Mouse (Mus musculus) liver, embryonic 16.5 days (tissue): Measurements from ENCODE around the gene Fndc8. TPM values are rescaled to one million over a fixed set of nuclear protein-coding genes. Genes with fewer than 3 reads are reported as not detected.

Source experiments
- ATAC-seq: fragments of 200-750 bp; cut with Nextera tagmentation; 2 replicates; pipeline ENCODE4 v1.8.0; 2017; ENCODE audit warnings: low read depth, mild to moderate bottlenecking, moderate number of reproducible peaks, moderate library complexity
- H3K27ac ChIP-seq: fragments of 300-500 bp; sonication (generic); 2 replicates; pipeline ENCODE4 v1.5.1; 2014; ENCODE audit warnings: mild to moderate bottlenecking, low read length
- H3K27me3 ChIP-seq: fragments of 300-500 bp; sonication (generic); 2 replicates; pipeline ENCODE4 v1.6.1; 2014; ENCODE audit warnings: low read depth, low read length, mixed read lengths; ENCODE audit not compliant: control insufficient read depth, insufficient read depth
- H3K36me3 ChIP-seq: fragments of 300-500 bp; sonication (generic); 2 replicates; pipeline ENCODE4 v1.6.1; 2014; ENCODE audit warnings: mild to moderate bottlenecking; ENCODE audit not compliant: control insufficient read depth, insufficient read depth
- H3K4me1 ChIP-seq: fragments of 300-500 bp; sonication (generic); 2 replicates; pipeline ENCODE4 v1.6.1; 2014; ENCODE audit warnings: low read depth, low read length, mixed read lengths; ENCODE audit not compliant: control insufficient read depth
- H3K4me2 ChIP-seq: fragments of 300-500 bp; sonication (generic); 2 replicates; pipeline ENCODE4 v1.6.1; 2014; ENCODE audit warnings: low read depth, low read length, mixed read lengths
- H3K4me3 ChIP-seq: fragments of 300-500 bp; sonication (generic); 2 replicates; pipeline ENCODE4 v1.5.1; 2014; ENCODE audit warnings: low read depth, mild to moderate bottlenecking, low read length
- H3K9ac ChIP-seq: fragments of 300-500 bp; sonication (generic); 2 replicates; pipeline ENCODE4 v1.6.1; 2014; ENCODE audit warnings: low read depth, low read length
- H3K9me3 ChIP-seq: fragments of 300-500 bp; sonication (generic); replicated peaks from 2 replicates; pipeline ENCODE4 v1.6.1; 2016; ENCODE audit warnings: low read length; ENCODE audit not compliant: control insufficient read depth
- WGBS: fragments of 180-500 bp; shearing (Covaris S2); extraction: QIAGEN DNeasy Blood & Tissue Kit; methylation state at CpG from one replicate; pipeline ENCODE4 v1.1.7; 2014; ENCODE audit not compliant: insufficient replicate concordance; 5-methylcytosine and 5-hydroxymethylcytosine counted together
- polyA plus RNA-seq: library from polyadenylated mRNA; unstranded; fragments of >200 nt; fragmentation: Nextera tagmentation; extraction: Ambion mirVana; gene quantifications from 2 replicates; pipeline ENCODE4 v1.2.1, GENCODE M21; 2015

Fndc8 gene
- polyA plus RNA-seq, result 0.09 and 0.12 TPM in 2 replicates

DNA sequence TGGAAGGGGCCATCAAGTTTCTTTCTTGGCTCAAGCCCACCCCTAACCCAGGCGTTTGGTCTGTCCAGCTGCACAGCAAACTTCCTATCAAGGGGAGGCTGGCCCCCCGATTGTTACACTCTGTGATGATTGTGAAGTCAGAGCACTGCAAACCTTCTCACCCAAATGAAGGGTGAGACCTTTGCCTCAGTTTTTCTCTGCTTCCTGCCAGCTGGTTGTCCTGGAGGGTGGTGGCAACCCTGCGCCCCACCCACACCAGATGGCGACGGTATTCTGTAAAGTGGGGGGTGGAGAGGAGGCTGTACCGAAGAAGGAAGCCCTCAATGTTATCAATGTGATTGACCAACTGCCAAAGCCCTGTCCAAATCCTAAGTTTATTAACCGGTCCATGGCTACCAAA is at the start of gene Fndc8:
TSS of gene Fndc8 (plus strand) at position 189 of the 400 bp plus-strand sequence.
- no peak within 1 kb of the TSS for H3K27ac ChIP-seq
- H3K4me3 ChIP-seq, result no peak within 1 kb of the TSS
- ATAC-seq, result no peak
- WGBS, result 35% methylated on average over 7 of the region's 7 CpGs
- H3K9ac ChIP-seq, result no peak within 1 kb of the TSS
- no peaks in the 10 kb centered on the region for H3K27me3 ChIP-seq
- H3K4me1 ChIP-seq, result peaks cover 19% of the 10 kb centered on the region
- no peaks in the 10 kb centered on the region for H3K9me3 ChIP-seq
- H3K4me2 ChIP-seq, result no peak within 1 kb of the TSS
- H3K36me3 ChIP-seq, result no peaks in the 10 kb centered on the region

DNA sequence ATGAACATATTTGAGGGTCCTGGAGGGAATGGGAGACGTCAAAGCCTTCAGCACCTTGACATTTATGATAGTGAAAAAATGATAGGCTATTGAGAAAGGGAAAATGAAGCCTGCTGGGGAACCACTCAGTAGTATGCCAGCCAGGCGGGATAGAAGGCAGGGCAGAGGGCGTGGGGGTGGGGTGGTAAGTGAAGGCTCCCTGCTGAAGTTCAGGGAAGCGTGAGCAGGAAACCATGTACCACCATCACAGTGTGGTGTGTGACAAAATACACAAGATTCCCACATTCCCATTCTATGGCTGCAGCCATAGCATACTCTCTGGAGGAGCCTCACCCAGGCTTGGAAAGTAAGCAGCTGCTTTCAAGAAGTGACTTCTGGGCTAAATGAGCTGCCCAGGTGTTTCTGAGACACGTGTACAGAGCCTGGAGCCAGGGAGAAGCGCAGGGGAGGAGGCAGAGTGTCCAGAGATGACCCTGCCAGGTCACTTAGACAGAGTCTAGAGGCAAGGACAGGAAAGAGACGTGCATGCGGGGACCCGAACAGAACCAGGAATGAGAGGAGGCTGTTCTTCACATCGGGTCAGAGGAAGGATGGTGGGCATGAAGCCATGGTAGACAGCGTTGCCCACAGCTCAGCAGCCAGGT is 47.0 kb upstream of the Fndc8 start:
- H3K4me1 ChIP-seq, result peaks cover 67% of the 10 kb centered on the region

DNA sequence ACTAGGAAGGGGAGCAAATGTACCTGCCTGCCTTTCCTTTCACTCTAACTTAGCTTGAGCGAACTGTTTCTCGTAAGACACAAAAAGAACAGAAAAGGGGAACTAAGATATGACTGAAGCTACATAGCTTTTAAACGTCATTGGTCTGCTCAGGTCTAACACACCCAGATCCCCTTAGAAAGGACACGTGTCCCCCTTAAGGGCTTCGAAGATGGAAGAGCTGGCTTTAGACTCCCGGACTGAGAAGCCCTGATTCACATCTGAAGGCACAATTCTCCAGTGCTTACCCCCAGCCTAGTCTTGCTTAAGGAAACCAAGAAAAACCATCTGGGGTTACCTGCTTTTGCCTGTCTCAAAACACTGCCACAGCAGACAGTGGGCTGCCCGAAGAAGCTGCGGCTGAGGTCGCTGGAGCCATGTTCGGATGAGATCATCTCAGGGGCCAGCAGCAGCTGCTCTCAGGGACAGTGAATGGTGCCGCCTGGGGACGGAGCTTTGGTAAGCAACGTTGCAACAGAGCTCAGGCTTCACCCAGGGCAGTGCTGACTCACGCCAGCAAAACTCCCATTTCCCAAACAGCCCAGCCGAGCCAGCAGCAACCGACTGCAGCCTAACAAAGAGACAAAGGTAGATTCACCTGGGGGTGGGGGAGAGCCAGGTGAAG is 46.4 kb upstream of the Fndc8 start:
- peak overlapping the region; percentile 84 for H3K9ac ChIP-seq
- ATAC-seq, result peak; percentile 89
- peaks cover 67% of the 10 kb centered on the region for H3K4me1 ChIP-seq
- peaks cover 3% of the 10 kb centered on the region; the same call in 1 of the 2 replicates for H3K36me3 ChIP-seq
- 5% methylated on average over 16 of the region's 16 CpGs for WGBS
- peak overlapping the region; percentile 98 for H3K27ac ChIP-seq
- H3K4me3 ChIP-seq, result peak overlapping the region; percentile 67
- no peaks in the 10 kb centered on the region for H3K27me3 ChIP-seq
- H3K9me3 ChIP-seq, result no peaks in the 10 kb centered on the region
- peak overlapping the region; percentile 84 for H3K4me2 ChIP-seq

More for the DNA sequence above, 47.0 kb upstream of the Fndc8 start:
- Histone ChIP-seq H3K27me3 (no peaks in the 10 kb centered on the region), H3K4me3 (peak overlapping the region; percentile 67), H3K9me3 (no peaks in the 10 kb centered on the region), H3K9ac (peak overlapping the region; percentile 84), H3K4me2 (peak overlapping the region; percentile 84), H3K36me3 (peaks cover 5% of the 10 kb centered on the region; the same call in 1 of the 2 replicates), H3K27ac (peak overlapping the region; percentile 98)
- 36% methylated on average over 11 of the region's 11 CpGs for WGBS
- ATAC-seq, result no peak

DNA sequence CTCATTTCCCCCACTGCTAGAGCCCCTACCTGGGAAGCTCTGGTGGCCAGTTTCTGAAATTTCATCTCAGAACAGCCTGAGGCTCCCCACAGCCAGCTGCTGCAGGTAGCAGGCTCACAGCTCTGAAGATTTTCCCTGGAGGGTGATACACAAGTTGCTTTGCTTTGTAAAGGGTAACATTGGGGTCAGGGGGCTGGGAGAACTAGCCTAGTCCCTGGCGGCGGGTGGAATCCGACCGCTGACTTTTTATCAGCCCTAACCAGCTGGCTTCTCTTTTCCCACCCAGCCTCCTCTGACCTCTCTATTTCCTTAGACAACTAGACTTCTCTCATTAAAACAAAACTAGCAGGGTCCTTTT is 45.9 kb upstream of the Fndc8 start:
- ATAC-seq, result peak; percentile 83
- peaks cover 68% of the 10 kb centered on the region for H3K4me1 ChIP-seq
- H3K9me3 ChIP-seq, result no peaks in the 10 kb centered on the region
- peak overlapping the region; percentile 84 for H3K9ac ChIP-seq
- peak overlapping the region; percentile 98 for H3K27ac ChIP-seq
- H3K4me3 ChIP-seq, result peak overlapping the region; percentile 67
- H3K4me2 ChIP-seq, result peak overlapping the region; percentile 84
- H3K27me3 ChIP-seq, result no peaks in the 10 kb centered on the region
- H3K36me3 ChIP-seq, result no peaks in the 10 kb centered on the region
- WGBS, result 0% methylated on average over 4 of the region's 4 CpGs

DNA sequence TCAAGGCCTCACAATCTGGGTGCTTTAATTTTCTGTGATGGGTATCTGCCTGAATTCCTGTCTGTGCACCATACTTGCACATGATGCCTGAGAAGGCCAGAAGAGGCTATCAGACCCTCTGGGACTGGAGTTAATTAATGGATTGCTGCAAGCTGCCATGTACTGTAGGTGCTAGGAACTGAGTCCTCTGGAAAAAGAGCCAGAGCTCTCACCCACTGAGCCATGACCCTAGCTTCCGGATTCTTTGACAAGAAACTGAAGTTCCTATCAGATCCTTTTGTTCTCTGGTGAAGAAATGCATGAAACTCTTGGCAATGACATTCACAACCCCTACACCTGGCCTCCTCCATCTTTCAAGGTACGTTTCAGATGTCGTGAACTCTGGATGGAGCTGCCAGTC is 45.0 kb upstream of the Fndc8 start:
- no peaks in the 10 kb centered on the region for H3K27me3 ChIP-seq

DNA sequence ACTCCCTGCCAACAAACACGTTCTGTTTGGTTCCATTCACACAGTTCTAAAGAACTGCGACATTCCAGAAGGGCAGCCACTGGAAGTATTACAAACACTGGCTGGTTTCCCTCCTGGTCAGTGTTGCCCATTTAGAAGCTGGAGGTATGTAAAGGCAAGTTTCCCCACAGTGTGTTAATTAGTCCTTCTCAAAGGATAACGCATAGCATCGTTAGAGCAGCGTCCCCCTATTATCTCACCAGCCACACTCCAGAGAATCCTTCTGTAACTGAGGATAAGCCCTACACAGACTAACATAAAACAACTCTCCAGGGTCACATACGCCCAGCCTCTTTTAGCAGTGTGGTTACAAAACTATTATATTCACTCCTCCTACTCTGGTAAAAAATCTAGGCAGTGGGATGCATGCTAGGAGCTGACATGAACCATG is 44.3 kb upstream of the Fndc8 start:
- Histone ChIP-seq H3K9ac (peak overlapping the region; percentile 49), H3K9me3 (no peaks in the 10 kb centered on the region), H3K27me3 (no peaks in the 10 kb centered on the region), H3K36me3 (no peaks in the 10 kb centered on the region), H3K4me2 (peak overlapping the region; percentile 84), H3K4me1 (peaks cover 78% of the 10 kb centered on the region), H3K27ac (peak overlapping the region; percentile 98), H3K4me3 (peak overlapping the region; percentile 37)
- peak; percentile 80 for ATAC-seq
- WGBS, result 23% methylated on average over 6 of the region's 6 CpGs

More for the DNA sequence above, 45.0 kb upstream of the Fndc8 start:
- Histone ChIP-seq H3K4me1 (peaks cover 72% of the 10 kb centered on the region), H3K9ac (peak overlapping the region; percentile 49), H3K4me3 (peak overlapping the region; percentile 37; the same call in 1 of the 2 replicates), H3K27ac (peak overlapping the region; percentile 98), H3K9me3 (no peaks in the 10 kb centered on the region), H3K4me2 (peak overlapping the region; percentile 84), H3K36me3 (no peaks in the 10 kb centered on the region)
- ATAC-seq, result no peak
- WGBS, result 41% methylated on average over 3 of the region's 3 CpGs

DNA sequence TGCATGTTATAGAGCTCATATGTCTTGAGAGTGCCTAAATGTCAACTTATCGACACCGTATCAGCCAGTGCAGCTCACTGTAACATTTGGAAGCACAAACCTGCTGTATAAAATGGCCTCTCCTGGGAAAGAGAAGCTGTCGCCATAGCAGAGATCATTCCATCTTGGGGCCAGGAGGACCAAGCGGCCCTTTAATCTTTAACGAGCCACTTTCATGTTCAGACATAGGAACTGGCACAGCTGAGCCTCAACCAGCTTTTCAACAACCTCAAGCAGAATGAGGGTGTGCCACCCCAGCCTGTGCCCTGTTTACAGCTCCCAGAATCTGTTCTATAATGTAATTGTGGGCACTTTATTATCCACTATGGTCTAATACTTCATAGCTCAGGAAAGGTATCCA is 41.7 kb upstream of the Fndc8 start:
- Histone ChIP-seq H3K36me3 (no peaks in the 10 kb centered on the region), H3K27ac (peak overlapping the region; percentile 57), H3K4me2 (no peak overlapping the region), H3K9me3 (no peaks in the 10 kb centered on the region), H3K27me3 (no peaks in the 10 kb centered on the region), H3K4me1 (peaks cover 92% of the 10 kb centered on the region), H3K9ac (no peak overlapping the region), H3K4me3 (no peak overlapping the region)
- no peak for ATAC-seq
- 72% methylated on average over 5 of the region's 5 CpGs for WGBS

DNA sequence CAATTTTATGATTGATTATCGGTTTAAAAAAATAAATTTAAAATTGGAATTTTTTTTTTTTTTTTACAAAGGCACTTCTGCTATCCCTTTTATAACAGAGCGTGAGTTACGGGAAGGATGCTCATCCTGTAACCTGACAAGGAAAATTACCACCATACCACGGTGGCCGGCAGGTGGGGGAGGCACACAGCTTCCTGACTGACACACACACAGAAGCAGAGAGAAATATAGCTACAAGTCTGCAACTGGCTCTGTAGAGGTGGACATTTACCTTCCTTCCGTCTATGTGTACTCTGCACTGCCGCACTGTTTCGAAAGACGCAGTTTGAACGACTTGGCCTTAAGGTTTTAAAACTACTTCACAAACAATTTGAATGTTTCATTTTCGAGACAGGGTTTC is 39.8 kb upstream of the Fndc8 start:
- H3K4me3 ChIP-seq, result no peak overlapping the region
- H3K27ac ChIP-seq, result peak overlapping the region; percentile 58
- no peaks in the 10 kb centered on the region for H3K9me3 ChIP-seq
- WGBS, result 68% methylated on average over 11 of the region's 11 CpGs
- 0 out of 2 replicates have a peak overlapping the region, but pooled peaks have one; percentile 34 for H3K4me2 ChIP-seq
- no peak for ATAC-seq
- peak overlapping the region; percentile 4; the same call in 1 of the 2 replicates for H3K9ac ChIP-seq
- H3K4me1 ChIP-seq, result peaks cover 96% of the 10 kb centered on the region
- no peaks in the 10 kb centered on the region for H3K27me3 ChIP-seq
- H3K36me3 ChIP-seq, result no peaks in the 10 kb centered on the region

DNA sequence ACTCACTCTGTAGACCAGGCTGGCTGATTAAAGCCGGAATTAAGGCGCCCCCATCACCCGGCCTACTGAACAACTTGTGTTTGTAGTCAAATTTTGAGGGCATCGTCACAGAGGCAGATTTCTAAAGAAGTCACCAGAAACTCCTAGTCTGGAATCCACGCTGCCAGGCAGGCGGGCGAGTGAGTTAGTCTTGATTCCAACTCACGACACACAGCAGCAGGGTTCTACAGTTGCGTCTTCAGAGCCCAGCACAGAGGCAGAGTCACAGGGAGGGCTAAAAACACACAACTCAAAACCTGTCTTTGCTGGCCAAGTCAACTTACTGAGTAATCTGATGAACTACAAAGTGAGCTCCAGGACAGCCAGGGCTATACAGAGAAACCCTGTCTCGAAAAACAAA is 39.4 kb upstream of the Fndc8 start:
- no peak for ATAC-seq
- peak overlapping the region; percentile 58 for H3K27ac ChIP-seq
- no peaks in the 10 kb centered on the region for H3K36me3 ChIP-seq
- 80% methylated on average over 10 of the region's 10 CpGs for WGBS
- no peak overlapping the region for H3K4me3 ChIP-seq
- peaks cover 93% of the 10 kb centered on the region for H3K4me1 ChIP-seq
- peak overlapping the region; percentile 4; the same call in 1 of the 2 replicates for H3K9ac ChIP-seq
- no peaks in the 10 kb centered on the region for H3K9me3 ChIP-seq
- no peaks in the 10 kb centered on the region for H3K27me3 ChIP-seq
- H3K4me2 ChIP-seq, result no peak overlapping the region
